Mouse (Mus musculus) small intestine, adult 2 months (tissue): Measurements from ENCODE around the gene Dnajb3.

ENCODE experiments used
- CTCF ChIP-seq: fragments of 200-500 bp; IDR thresholded peaks from 2 replicates; pipeline ENCODE4 v1.5.1; 2012; ENCODE audit warnings: low read depth, mild to moderate bottlenecking, control low read depth, inconsistent platforms, low read length, moderate library complexity, mixed read lengths; ENCODE audit not compliant: insufficient replicate concordance, insufficient read length; ENCODE audit errors: extremely low read depth
- POLR2A ChIP-seq: fragments of 200-500 bp; IDR thresholded peaks from 2 replicates; pipeline ENCODE4 v1.6.1; 2012; ENCODE audit warnings: low read depth, mild to moderate bottlenecking, control low read depth, inconsistent platforms, low read length, moderate library complexity

GRCm38 (mm10) chr1:88249596-88249995 lies 44.0 kb upstream of the Dnajb3 start:
- no peak for TF ChIP-seq CTCF
- TF ChIP-seq POLR2A: no peak
